Mouse (Mus musculus) liver, embryonic 14.5 days (tissue): Measurements from ENCODE around the gene Slc9a3. TPM values are rescaled to one million over a fixed set of nuclear protein-coding genes. Genes with fewer than 3 reads are reported as not detected.
A peak's percentile ranks its signal among the peaks of the same experiment; 100 is the strongest.

Source experiments
- ATAC-seq: fragments of 200-750 bp; cut with Nextera tagmentation; 2 replicates; pipeline ENCODE4 v1.8.0; 2017; ENCODE audit warnings: moderate number of reproducible peaks, mild to moderate bottlenecking, moderate library complexity; ENCODE audit not compliant: insufficient read depth
- DNase-seq, 3 experiments: peaks; one replicate each; pipeline ENCODE4 v3.0.0-alpha.2; 2012 to 2013; ENCODE audit warnings: low read depth in 3 of 3, low spot score in 3 of 3
- H3K27ac ChIP-seq: fragments of 300-500 bp; sonication (generic); 2 replicates; pipeline ENCODE4 v1.5.1; 2014; ENCODE audit warnings: moderate library complexity, mild to moderate bottlenecking, control low read depth, inconsistent platforms
- H3K27me3 ChIP-seq: fragments of 300-500 bp; sonication (generic); 2 replicates; pipeline ENCODE4 v1.6.1; 2014; ENCODE audit warnings: mild to moderate bottlenecking, low read length, moderate library complexity; ENCODE audit not compliant: control insufficient read depth, insufficient read depth
- H3K36me3 ChIP-seq: fragments of 300-500 bp; sonication (generic); replicated peaks from 2 replicates; pipeline ENCODE4 v1.6.1; 2014; ENCODE audit warnings: low read depth; ENCODE audit not compliant: control insufficient read depth, insufficient read depth
- H3K4me1 ChIP-seq, 2 experiments: fragments of 200-500 bp in 1 of 2; fragments of 300-500 bp in 1 of 2; sonication (generic) in 1 of 2; replicated peaks; 2 replicates each; pipeline ENCODE4 v1.6.1; 2012 to 2014; ENCODE audit warnings: antibody characterized with exemption in 1 of 2, inconsistent platforms in 1 of 2, low read length in 1 of 2; ENCODE audit not compliant: control insufficient read depth in 2 of 2, insufficient read depth in 2 of 2
- H3K4me2 ChIP-seq: fragments of 300-500 bp; sonication (generic); 2 replicates; pipeline ENCODE4 v1.6.1; 2014; ENCODE audit warnings: low read depth, mild to moderate bottlenecking, control low read depth, moderate library complexity
- H3K4me3 ChIP-seq, 2 experiments: fragments of 200-500 bp in 1 of 2; fragments of 300-500 bp in 1 of 2; sonication (generic) in 1 of 2; 2 replicates each; pipeline ENCODE4 v1.5.1; 2012 to 2014; ENCODE audit warnings: low read depth in 2 of 2, low read length in 2 of 2, mild to moderate bottlenecking in 2 of 2, control low read depth in 1 of 2, inconsistent platforms in 1 of 2, moderate library complexity in 1 of 2; ENCODE audit not compliant: insufficient read depth in 1 of 2
- H3K9ac ChIP-seq: fragments of 300-500 bp; sonication (generic); replicated peaks from 2 replicates; pipeline ENCODE4 v1.6.1; 2014; ENCODE audit warnings: mild to moderate bottlenecking, control low read depth, moderate library complexity
- H3K9me3 ChIP-seq: fragments of 300-500 bp; sonication (generic); 2 replicates; pipeline ENCODE4 v1.6.1; 2016; ENCODE audit warnings: low read length, mixed read lengths; ENCODE audit not compliant: control insufficient read depth
- CTCF ChIP-seq: IDR thresholded peaks from 2 replicates; pipeline ENCODE4 v1.5.1; 2016; ENCODE audit warnings: antibody characterized with exemption, low read depth, control low read depth
- EP300 ChIP-seq: IDR thresholded peaks from 2 replicates; pipeline ENCODE4 v1.6.1; 2016; ENCODE audit warnings: antibody characterized with exemption, low read depth
- WGBS: fragments of 180-500 bp; shearing (Covaris S2); extraction: QIAGEN DNeasy Blood & Tissue Kit; methylation state at CpG from one replicate; pipeline ENCODE4 v1.1.7; 2014; ENCODE audit not compliant: insufficient replicate concordance; 5-methylcytosine and 5-hydroxymethylcytosine counted together
- polyA plus RNA-seq, 2 experiments: library from polyadenylated mRNA; depleted of rRNA in 1 of 2; stranded (reverse) in 1 of 2; unstranded in 1 of 2; fragments of >200 nt; fragmentation: Nextera tagmentation in 1 of 2; extraction: Ambion mirVana in 1 of 2; gene quantifications; 2 replicates each; pipeline versions ENCODE4 v1.2.1 to v1.2.3; 2012 to 2014

Slc9a3 gene
- not detected in 2 replicates for polyA plus RNA-seq (2012; rRNA removed)
- not detected in 2 replicates for polyA plus RNA-seq (2014; fragmentation: Nextera tagmentation; extraction: Ambion mirVana)

DNA sequence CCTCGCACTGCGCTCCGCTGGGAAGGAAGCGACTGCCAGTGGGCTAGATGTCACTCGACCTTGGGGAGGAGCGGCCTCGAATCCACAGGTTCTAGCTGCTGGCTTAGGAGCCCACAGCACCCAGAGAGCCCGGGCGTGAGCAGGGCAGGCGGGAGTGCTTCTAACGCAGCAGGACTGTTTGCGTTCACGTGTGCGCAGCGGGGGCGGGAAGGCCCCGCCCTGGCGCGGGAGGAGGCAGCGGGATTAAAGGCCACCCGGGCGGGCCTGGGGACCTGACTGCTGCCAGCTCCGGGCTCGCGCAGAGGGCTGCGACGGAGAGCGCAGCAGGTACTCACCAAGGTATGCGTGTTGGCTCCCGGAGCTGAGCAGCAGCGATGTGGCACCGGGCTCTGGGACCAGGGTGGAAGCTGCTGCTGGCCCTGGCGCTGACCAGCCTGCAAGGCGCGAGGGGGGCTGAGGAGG lies at the start of gene Slc9a3:
Gene Slc9a3 (plus strand): TSS at position 317 of the 462 bp plus-strand sequence.
- H3K9me3 ChIP-seq, result no peaks in the 10 kb centered on the region
- H3K27me3 ChIP-seq, result peaks cover 28% of the 10 kb centered on the region

DNA sequence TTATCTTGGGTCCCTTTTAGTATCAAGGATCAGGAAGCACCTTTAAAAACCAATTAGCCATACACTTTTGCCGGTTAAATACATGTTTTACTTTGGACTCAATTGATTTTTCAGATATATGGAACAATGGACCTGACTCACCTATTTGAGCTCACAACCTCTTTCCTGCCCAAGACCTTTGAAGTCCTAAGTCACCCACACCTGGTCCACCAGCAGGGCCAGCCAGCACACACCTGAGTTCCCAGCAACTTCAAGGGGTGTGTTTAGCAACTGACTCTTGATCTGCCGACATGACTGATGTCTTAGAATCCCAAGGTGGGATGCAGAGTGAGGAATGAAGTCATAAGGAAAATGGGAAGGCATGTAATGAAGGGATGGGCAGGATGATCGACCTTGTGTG lies 49.5 kb upstream of the Slc9a3 start:
- ATAC-seq, result no peak
- peak overlapping the region; percentile 47; the same call in 1 of the 2 replicates for H3K27ac ChIP-seq

More for the DNA sequence above, at the start of gene Slc9a3:
- Histone ChIP-seq H3K4me3 (peak within 1 kb of the TSS in 1 of 2 experiments; percentile 28; a peak in 2 of 4 replicates), H3K4me1 (no peaks in the 10 kb centered on the region), H3K4me2 (peak within 1 kb of the TSS; percentile 45), H3K9ac (no peak within 1 kb of the TSS), H3K27ac (no peak within 1 kb of the TSS), H3K36me3 (no peaks in the 10 kb centered on the region)
- no peak for ATAC-seq
- TF ChIP-seq CTCF (no peak), EP300 (no peak)
- 1% methylated on average over 35 of the region's 35 CpGs for WGBS
- no peak for DNase-seq

DNA sequence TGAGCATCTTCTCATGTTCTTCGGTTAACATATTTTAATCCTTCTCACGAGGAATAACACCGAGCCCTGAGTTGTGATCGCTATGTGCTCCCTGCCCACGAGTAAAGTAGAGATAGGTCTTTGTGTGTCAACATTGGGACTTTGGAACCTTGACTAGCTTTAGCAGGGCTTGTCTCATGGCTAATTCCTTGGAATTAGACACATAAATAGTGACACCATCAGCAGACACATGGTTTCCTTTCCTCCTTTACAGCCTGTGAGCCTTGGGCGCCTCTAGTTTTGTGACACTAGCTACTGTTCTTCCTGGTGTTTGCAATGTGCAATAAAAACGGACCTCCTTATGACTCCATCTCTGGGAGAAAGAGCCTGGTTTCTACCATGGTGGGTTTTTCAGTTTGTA lies 47.9 kb upstream of the Slc9a3 start:
- no peak overlapping the region for H3K4me3 ChIP-seq
- no peak overlapping the region for H3K27ac ChIP-seq
- H3K27me3 ChIP-seq, result no peaks in the 10 kb centered on the region; the same call in 1 of the 2 replicates
- H3K36me3 ChIP-seq, result no peaks in the 10 kb centered on the region
- H3K4me1 ChIP-seq, result peaks cover 11 to 23% of the 10 kb centered on the region in 2 experiments
- ATAC-seq (no peak), DNase-seq (no peak)
- TF ChIP-seq EP300 (no peak), CTCF (no peak)
- 76% methylated on average over 7 of the region's 7 CpGs for WGBS
- H3K4me2 ChIP-seq, result no peak overlapping the region
- H3K9ac ChIP-seq, result no peak overlapping the region
- H3K9me3 ChIP-seq, result no peaks in the 10 kb centered on the region

More for the DNA sequence above, 49.5 kb upstream of the Slc9a3 start:
- 47% methylated on average over 3 of the region's 3 CpGs for WGBS
- DNase-seq, result no peak
- Histone ChIP-seq H3K9ac (no peak overlapping the region), H3K36me3 (no peaks in the 10 kb centered on the region), H3K9me3 (no peaks in the 10 kb centered on the region), H3K4me1 (peaks cover 13 to 24% of the 10 kb centered on the region in 2 experiments), H3K4me2 (peak overlapping the region; percentile 26), H3K4me3 (no peak overlapping the region), H3K27me3 (no peaks in the 10 kb centered on the region)
- TF ChIP-seq CTCF, result no peak
- no peak for TF ChIP-seq EP300

DNA sequence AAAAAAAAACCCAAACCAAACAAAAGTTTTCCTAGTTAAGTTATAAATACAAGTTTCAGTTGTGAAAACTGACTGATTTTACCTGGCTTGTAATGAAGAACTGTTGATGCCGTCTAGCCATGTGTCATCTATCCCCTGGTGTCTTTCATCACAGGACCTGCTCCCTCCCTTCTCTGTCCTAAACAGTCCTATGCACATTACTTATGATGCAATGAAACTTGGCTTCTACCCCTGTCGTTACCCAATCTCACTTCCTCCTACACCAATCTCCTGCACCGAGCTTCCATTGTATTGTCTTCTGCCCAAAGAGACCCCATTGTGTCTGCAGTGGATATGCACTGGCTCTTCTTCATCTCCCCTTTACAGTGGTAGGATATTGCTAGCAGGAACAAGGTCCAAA lies 31.0 kb upstream of the Slc9a3 start:
- Histone ChIP-seq H3K9ac (no peak overlapping the region), H3K4me2 (no peak overlapping the region), H3K36me3 (no peaks in the 10 kb centered on the region), H3K4me3 (no peak overlapping the region), H3K27me3 (no peaks in the 10 kb centered on the region; the same call in 1 of the 2 replicates), H3K27ac (no peak overlapping the region), H3K4me1 (no peaks in the 10 kb centered on the region), H3K9me3 (no peaks in the 10 kb centered on the region)
- ATAC-seq, result no peak
- TF ChIP-seq EP300, result no peak
- TF ChIP-seq CTCF, result no peak
- WGBS, result 29% methylated on average over 3 of the region's 3 CpGs
- DNase-seq, result no peak

DNA sequence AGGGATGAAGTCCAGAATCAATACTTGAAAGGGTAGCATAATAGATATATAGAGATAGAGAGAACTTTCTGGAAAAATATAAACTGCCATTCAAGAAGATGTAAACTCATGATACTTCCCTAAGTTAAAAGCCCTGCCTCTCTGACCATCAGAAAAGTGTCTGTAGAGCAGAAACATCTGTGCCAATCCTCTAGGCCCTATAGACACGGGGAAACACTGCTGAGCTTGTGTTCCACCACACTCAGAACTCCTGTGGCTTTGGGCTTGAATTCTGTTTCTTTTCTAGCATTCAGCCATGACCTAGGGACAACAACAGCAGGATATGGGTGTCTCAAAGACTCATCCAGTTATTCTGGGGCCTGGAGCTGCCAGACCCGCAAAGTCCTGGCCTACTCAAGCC lies 25.3 kb upstream of the Slc9a3 start:
- WGBS, result 54% methylated on average over 2 of the region's 2 CpGs
- Histone ChIP-seq H3K27ac (no peak overlapping the region), H3K4me3 (no peak overlapping the region), H3K36me3 (no peaks in the 10 kb centered on the region), H3K27me3 (no peaks in the 10 kb centered on the region), H3K4me1 (no peaks in the 10 kb centered on the region), H3K9ac (no peak overlapping the region), H3K9me3 (no peaks in the 10 kb centered on the region), H3K4me2 (no peak overlapping the region)
- TF ChIP-seq CTCF (no peak), EP300 (no peak)
- ATAC-seq (no peak), DNase-seq (no peak)
